Mouse (Mus musculus) heart, adult 2 months (tissue): ENCODE data around the gene Plscr4.

ENCODE experiments used
- CTCF ChIP-seq: fragments of 200-600 bp; IDR thresholded peaks from 2 replicates; pipeline ENCODE4 v1.8.1; 2022; ENCODE audit warnings: antibody characterized with exemption, mild to moderate bottlenecking, moderate library complexity
- EP300 ChIP-seq: fragments of 200-500 bp; IDR thresholded peaks from 2 replicates; pipeline ENCODE4 v1.6.1; 2011; ENCODE audit warnings: low read depth, low read length, control low read depth; ENCODE audit not compliant: insufficient read depth
- POLR2A ChIP-seq: fragments of 200-500 bp; IDR thresholded peaks from 2 replicates; pipeline ENCODE4 v1.6.1; 2011; ENCODE audit warnings: mild to moderate bottlenecking, low read depth, low read length, control low read depth; ENCODE audit not compliant: insufficient read depth

- TF ChIP-seq POLR2A (no peak), CTCF (no peak), EP300 (no peak)
These were observed 80.6 kb downstream of the Plscr4 start for GRCm38 (mm10) chr9:92537735-92538134.
